Mouse (Mus musculus): Measurements from ENCODE around the gene Ctbp2. TPM values are rescaled to one million over a fixed set of nuclear protein-coding genes. Genes with fewer than 3 reads are reported as not detected.

Gene Ctbp2
- total RNA-seq (2023): 10 to 100 TPM; 68.2 to 83.0 TPM

GRCm38 (mm10) chr7:133123999-133124700 is at the start of gene Ctbp2:
Gene Ctbp2, minus strand, starts transcription at chr7:133124354.

DNA sequence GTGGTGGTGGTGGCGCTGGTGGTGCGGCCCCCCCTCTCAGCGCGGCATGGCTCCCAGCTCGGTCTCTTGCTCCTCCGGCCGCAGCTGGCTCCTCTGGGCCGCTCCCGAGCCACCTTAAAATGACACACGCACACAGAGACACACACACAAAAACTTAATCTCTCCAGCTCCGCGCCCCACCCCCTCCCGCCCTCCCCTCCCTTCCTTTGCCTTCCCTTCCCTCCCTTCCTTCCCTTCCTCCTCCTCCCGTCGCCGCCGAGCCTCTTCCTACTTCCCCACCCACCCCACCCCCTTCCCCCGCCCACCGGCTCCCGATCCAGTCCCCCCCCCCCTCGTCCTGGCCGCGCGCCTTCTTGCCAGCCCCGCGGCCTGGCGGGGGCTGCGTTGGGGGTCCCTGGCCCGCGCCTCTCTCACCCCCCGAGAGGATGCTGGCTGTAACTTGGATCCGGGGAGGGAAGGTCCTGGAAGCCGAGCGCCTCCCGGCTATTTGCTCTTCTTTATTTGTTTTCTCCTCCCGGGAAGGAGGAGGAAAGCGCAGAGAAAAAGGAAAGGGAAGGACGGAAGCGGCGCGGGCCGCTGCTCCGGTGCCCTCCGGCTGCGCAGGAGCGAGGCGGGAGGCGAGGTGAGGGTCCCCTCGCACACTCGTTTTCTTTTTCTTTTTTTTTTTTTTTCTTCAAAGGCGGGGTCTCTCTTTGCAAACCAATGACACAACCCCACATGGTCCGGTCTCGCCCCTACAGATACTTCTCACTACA is 733 bp downstream of the Ctbp2 start, which contains the start of gene Fgfr2:
Fgfr2 (minus strand) TSS at position 107 of the 755 bp plus-strand sequence.

Other genes with a start within 250 kb of the Ctbp2 start
- gene Zranb1, start 193.2 kb downstream of the Ctbp2 start, total RNA-seq (2023): 10 to 100 TPM; 27.3 to 27.6 TPM
- under 1 TPM in 1 of 2 experiments, not detected in 1; 0.81 TPM for gene Fgfr2, start 1.0 kb downstream of the Ctbp2 start, total RNA-seq (2023)